Mouse (Mus musculus): ENCODE measurements around the gene Tmem202. TPM values are rescaled to one million over a fixed set of nuclear protein-coding genes. Genes with fewer than 3 reads are reported as not detected.

Tmem202 gene
- total and polyA plus RNA-seq, 3 experiments, result 0.20 to 0.64 TPM; not detected in 1

GRCm38 (mm10) chr9:59469446-59469845, 70.2 kb downstream of the Tmem202 start:
- Histone ChIP-seq H3K27ac (ENCODE audit: insufficient read depth, low read depth) (no peak overlapping the region), H3K36me3 (replicated peaks in 1 of 2; ENCODE audit: control insufficient read depth in 1 of 2, insufficient read depth in 1 of 2, low read length in 1 of 2) (peaks cover 11 to 32% of the 10 kb centered on the region in 2 experiments), H3K4me3 (replicated peaks in 1 of 3; ENCODE audit: low read depth in 2 of 3, low read length in 2 of 3, poor library complexity in 1 of 3) (no peak overlapping the region), H3K4me1 (ENCODE audit: control insufficient read depth in 1 of 2, insufficient read depth in 2 of 2) (no peaks in the 10 kb centered on the region; a peak in 1 of 4 replicates), H3K4me2 (ENCODE audit: insufficient read depth, low read depth, poor library complexity, severe bottlenecking) (no peak overlapping the region), H3K9me3 (replicated peaks; ENCODE audit: low read length) (no peaks in the 10 kb centered on the region), H3K27me3 (replicated peaks) (no peaks in the 10 kb centered on the region), H3K79me2 (replicated peaks; ENCODE audit: control insufficient read depth, extremely low read depth, insufficient read depth, poor library complexity, severe bottlenecking) (peaks cover 30% of the 10 kb centered on the region), H3K9ac (ENCODE audit: insufficient read depth, low read depth) (no peak overlapping the region)
- TF ChIP-seq IRF4 (IDR thresholded peaks at IDR 0.05; ENCODE audit: low read depth, low read length), result no peak
- no peak for TF ChIP-seq KAT2A (IDR thresholded peaks at IDR 0.05; ENCODE audit: insufficient replicate concordance, low read length)
- no peak for TF ChIP-seq USF2 (conservative IDR thresholded peaks at IDR 0.05; ENCODE audit: low read depth, low read length)
- no peak for TF ChIP-seq RAD21 (IDR thresholded peaks at IDR 0.05; ENCODE audit: low read depth, low read length)
- no peak for TF ChIP-seq JUND (conservative IDR thresholded peaks at IDR 0.05; ENCODE audit: low read depth, low read length)
- TF ChIP-seq TCF12 (IDR thresholded peaks at IDR 0.05; ENCODE audit: low read depth, low read length), result no peak
- no peak for TF ChIP-seq UBTF (IDR thresholded peaks at IDR 0.05; ENCODE audit: low read depth, low read length)
- no peak for TF ChIP-seq POLR2A (IDR thresholded peaks at IDR 0.05; ENCODE audit: low read depth, low read length)
- no peak for TF ChIP-seq RCOR1 (conservative IDR thresholded peaks at IDR 0.05; ENCODE audit: low read depth, low read length)
- no peak for TF ChIP-seq ETS1 (conservative IDR thresholded peaks at IDR 0.05; ENCODE audit: low read depth, low read length)
- no peak for TF ChIP-seq JUN (IDR thresholded peaks at IDR 0.05; ENCODE audit: insufficient read depth, low read depth, low read length)
- TF ChIP-seq CHD1 (IDR thresholded peaks at IDR 0.05; ENCODE audit: low read depth, low read length), result no peak
- TF ChIP-seq POLR2AphosphoS2 (IDR thresholded peaks at IDR 0.05; ENCODE audit: low read depth, low read length), result no peak
- no peak for TF ChIP-seq MYC (IDR thresholded peaks at IDR 0.05; ENCODE audit: low read depth, low read length)
- no peak for TF ChIP-seq MAX (IDR thresholded peaks at IDR 0.05; ENCODE audit: low read length)
- TF ChIP-seq MAFK (IDR thresholded peaks at IDR 0.05; ENCODE audit: insufficient replicate concordance, low read length), result no peak
- no peak for TF ChIP-seq MEF2A (IDR thresholded peaks at IDR 0.05; ENCODE audit: borderline replicate concordance, low read depth, low read length)
- no peak for TF ChIP-seq SMC3 (IDR thresholded peaks at IDR 0.05; ENCODE audit: low read depth, low read length)
- DNase-seq (ENCODE audit: extremely low read depth), result no peak
- dilution Hi-C loops (cut with MboI; ENCODE audit: extremely low pct_ligation_motif_present, extremely low pct_unique_long_range_greater_than_20kb, low sequenced_read_pairs) (no loop called here), in situ Hi-C loops (cut with MboI; ENCODE audit: low pct_ligation_motif_present, low pct_unique_long_range_greater_than_20kb, low sequenced_read_pairs) (no loop called here)

Other genes starting within 250 kb of the Tmem202 start
- gene Adpgk, start 248.3 kb downstream of the Tmem202 start, total RNA-seq (2012; rRNA removed), result 41.3 and 45.2 TPM in 2 replicates
- gene Adpgk, start 248.3 kb downstream of the Tmem202 start, total RNA-seq (2014; rRNA removed), result 57.4 and 68.7 TPM in 2 replicates
- 43.6 and 48.4 TPM in 2 replicates for gene Adpgk, start 248.3 kb downstream of the Tmem202 start, polyA plus RNA-seq (2012; ENCODE audit: insufficient read length, low read depth)
- gene Bbs4, start 186.3 kb downstream of the Tmem202 start, total RNA-seq (2012; rRNA removed), result 2.6 TPM in 2 replicates
- gene Bbs4, start 186.3 kb downstream of the Tmem202 start, total RNA-seq (2014; rRNA removed), result 4.5 and 6.7 TPM in 2 replicates
- gene Bbs4, start 186.3 kb downstream of the Tmem202 start, polyA plus RNA-seq (2012; ENCODE audit: insufficient read length, low read depth), result 3.8 and 4.0 TPM in 2 replicates
- gene Arih1, start 53.2 kb downstream of the Tmem202 start, total RNA-seq (2012; rRNA removed), result 52.4 and 57.4 TPM in 2 replicates
- 38.7 and 45.2 TPM in 2 replicates for gene Arih1, start 53.2 kb downstream of the Tmem202 start, total RNA-seq (2014; rRNA removed)
- 68.7 and 70.9 TPM in 2 replicates for gene Arih1, start 53.2 kb downstream of the Tmem202 start, polyA plus RNA-seq (2012; ENCODE audit: insufficient read length, low read depth)
- 61.7 and 65.8 TPM in 2 replicates for gene Hexa, start 307 bp downstream of the Tmem202 start, total RNA-seq (2012; rRNA removed)
- gene Hexa, start 307 bp downstream of the Tmem202 start, total RNA-seq (2014; rRNA removed), result 33.6 and 38.0 TPM in 2 replicates
- 35.6 and 37.1 TPM in 2 replicates for gene Hexa, start 307 bp downstream of the Tmem202 start, polyA plus RNA-seq (2012; ENCODE audit: insufficient read length, low read depth)
- gene Celf6, start 38.1 kb upstream of the Tmem202 start, total RNA-seq (2012; rRNA removed), result not detected in 2 replicates
- not detected in 2 replicates for gene Celf6, start 38.1 kb upstream of the Tmem202 start, total RNA-seq (2014; rRNA removed)
- gene Celf6, start 38.1 kb upstream of the Tmem202 start, polyA plus RNA-seq (2012; ENCODE audit: insufficient read length, low read depth), result not detected in 2 replicates
- gene Parp6, start 77.4 kb upstream of the Tmem202 start, total RNA-seq (2012; rRNA removed), result 3.6 and 4.4 TPM in 2 replicates
- gene Parp6, start 77.4 kb upstream of the Tmem202 start, total RNA-seq (2014; rRNA removed), result 5.6 and 5.7 TPM in 2 replicates
- gene Parp6, start 77.4 kb upstream of the Tmem202 start, polyA plus RNA-seq (2012; ENCODE audit: insufficient read length, low read depth), result 4.6 and 5.5 TPM in 2 replicates
- 1,563 and 2,304 TPM in 2 replicates for gene Pkm, start 116.5 kb upstream of the Tmem202 start, total RNA-seq (2012; rRNA removed)
- 2,562 and 2,828 TPM in 2 replicates for gene Pkm, start 116.5 kb upstream of the Tmem202 start, total RNA-seq (2014; rRNA removed)
- 1,827 and 1,949 TPM in 2 replicates for gene Pkm, start 116.5 kb upstream of the Tmem202 start, polyA plus RNA-seq (2012; ENCODE audit: insufficient read length, low read depth)
- gene Gramd2, start 140.3 kb upstream of the Tmem202 start, total RNA-seq (2012; rRNA removed), result not detected in 2 replicates
- 0.32 TPM in 1 of 2 replicates, not detected in the other for gene Gramd2, start 140.3 kb upstream of the Tmem202 start, total RNA-seq (2014; rRNA removed)
- gene Gramd2, start 140.3 kb upstream of the Tmem202 start, polyA plus RNA-seq (2012; ENCODE audit: insufficient read length, low read depth), result 0.23 and 0.61 TPM in 2 replicates
- gene Senp8, start 210.9 kb upstream of the Tmem202 start, total RNA-seq (2012; rRNA removed), result 3.5 and 5.2 TPM in 2 replicates
- gene Senp8, start 210.9 kb upstream of the Tmem202 start, total RNA-seq (2014; rRNA removed), result 7.4 and 8.5 TPM in 2 replicates
- gene Senp8, start 210.9 kb upstream of the Tmem202 start, polyA plus RNA-seq (2012; ENCODE audit: insufficient read length, low read depth), result 6.1 TPM in 2 replicates
- 1.7 and 2.0 TPM in 2 replicates for gene Myo9a, start 211.0 kb upstream of the Tmem202 start, total RNA-seq (2012; rRNA removed)
- 1.6 and 2.1 TPM in 2 replicates for gene Myo9a, start 211.0 kb upstream of the Tmem202 start, total RNA-seq (2014; rRNA removed)
- gene Myo9a, start 211.0 kb upstream of the Tmem202 start, polyA plus RNA-seq (2012; ENCODE audit: insufficient read length, low read depth), result 1.7 and 2.6 TPM in 2 replicates